Comparison of ENCODE assay signal across 8 mouse cellular contexts in the genomic region with DNA sequence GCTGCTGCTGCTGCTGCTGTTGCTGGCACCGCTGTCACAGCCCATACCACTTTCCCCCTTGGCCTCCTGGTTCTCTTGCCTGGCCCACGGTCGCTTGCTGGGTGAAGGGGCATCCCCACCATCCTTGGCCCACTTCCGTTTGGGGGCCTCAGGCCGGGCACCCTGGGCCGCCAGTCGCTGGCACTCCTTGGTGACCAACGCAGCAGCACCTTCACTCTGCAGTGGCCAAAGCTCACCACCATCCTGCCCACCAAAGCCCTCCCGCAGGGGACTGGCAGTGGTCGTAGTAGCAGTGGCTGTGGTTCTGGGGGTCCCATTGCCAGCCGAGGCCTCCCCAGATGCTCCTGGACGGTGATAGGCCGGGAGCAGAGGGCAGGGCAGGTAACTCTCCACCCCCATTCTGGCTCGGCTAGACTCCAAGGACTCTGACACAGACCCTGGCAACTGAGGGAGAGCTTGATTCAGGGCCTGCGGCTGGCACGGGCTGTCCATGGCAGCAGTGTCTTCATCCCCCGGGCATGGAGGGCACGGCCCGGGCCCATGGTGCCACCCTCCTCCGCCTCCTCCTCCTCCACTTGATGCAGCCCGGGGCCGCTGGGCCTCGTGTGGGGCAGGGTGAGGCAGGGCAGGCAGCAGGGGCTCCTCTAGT. TPM values are rescaled to one million over a fixed set of nuclear protein-coding genes. Genes with fewer than 3 reads are reported as not detected.
DNase-seq lines count a peak whose midpoint lies in the region; ATAC-seq and TF ChIP-seq lines count a peak whose summit lies in the region.

No protein-coding gene starts in this region.

- peaks cover 34% of the 10 kb centered on the region for H3K4me1 ChIP-seq in liver, adult 2 months (ENCODE audit: control insufficient read depth, insufficient read depth, low read length)
- H3K4me1 ChIP-seq in forebrain, embryonic 13.5 days: peaks cover 66% of the 10 kb centered on the region
- peaks cover 67% of the 10 kb centered on the region for H3K4me1 ChIP-seq in midbrain, embryonic 15.5 days

- H3K36me3 ChIP-seq in liver, adult 2 months (ENCODE audit: control insufficient read depth, insufficient read depth, low read length): no peaks in the 10 kb centered on the region
- peaks cover 48% of the 10 kb centered on the region for H3K36me3 ChIP-seq in forebrain, embryonic 13.5 days (ENCODE audit: poor library complexity, severe bottlenecking)
- no peaks in the 10 kb centered on the region for H3K36me3 ChIP-seq in midbrain, embryonic 15.5 days (replicated peaks)

- peak overlapping the region; percentile 88 for H3K9ac ChIP-seq in liver, adult 2 months (ENCODE audit: low read depth, low read length)
- peak overlapping the region; percentile 86 for H3K9ac ChIP-seq in forebrain, embryonic 13.5 days
- peak overlapping the region; percentile 90 for H3K9ac ChIP-seq in midbrain, embryonic 15.5 days

- TF ChIP-seq POLR2A in liver, adult 2 months (IDR thresholded peaks at IDR 0.05; ENCODE audit: extremely low read depth, insufficient read depth, low read length): peak; percentile 78

- ATAC-seq in forebrain, embryonic 13.5 days: no peak
- peak; percentile 18 for ATAC-seq in midbrain, embryonic 15.5 days (replicated peaks)

- peak overlapping the region; percentile 86 for H3K4me2 ChIP-seq in forebrain, embryonic 13.5 days
- peak overlapping the region; percentile 90 for H3K4me2 ChIP-seq in midbrain, embryonic 15.5 days

- 30% methylated on average over 23 of the region's 23 CpGs for WGBS in liver, adult 2 months
- WGBS in forebrain, embryonic 13.5 days: 73% methylated on average over 23 of the region's 23 CpGs
- WGBS in midbrain, embryonic 15.5 days: 73% methylated on average over 23 of the region's 23 CpGs

- peaks cover 4% of the 10 kb centered on the region; the same call in 1 of the 2 replicates for H3K79me2 ChIP-seq in liver, adult 2 months (ENCODE audit: control insufficient read depth, insufficient read depth, low read length)

- H3K27me3 ChIP-seq in liver, adult 2 months (ENCODE audit: control insufficient read depth, insufficient read depth, low read length): no peaks in the 10 kb centered on the region
- H3K27me3 ChIP-seq in forebrain, embryonic 13.5 days: no peaks in the 10 kb centered on the region
- H3K27me3 ChIP-seq in midbrain, embryonic 15.5 days (replicated peaks): no peaks in the 10 kb centered on the region

- TF ChIP-seq CTCF in liver, adult 2 months (IDR thresholded peaks at IDR 0.05; ENCODE audit: low read depth, low read length): no peak

- H3K9me3 ChIP-seq in forebrain, embryonic 13.5 days (replicated peaks): no peaks in the 10 kb centered on the region
- no peaks in the 10 kb centered on the region for H3K9me3 ChIP-seq in midbrain, embryonic 15.5 days

- peak; percentile 85 for DNase-seq in liver, adult 2 months (ENCODE audit: extremely low read depth, low read depth, low spot score)
- no peak for DNase-seq in liver
- DNase-seq in adrenal gland, postnatal 36 days: peak; percentile 87 to 89
- DNase-seq in kidney, adult 8-10 months: peak; percentile 53 to 57
- DNase-seq in Muller cell, postnatal 12 days (ENCODE audit: inconsistent ontology term): no peak
- DNase-seq in embryo, embryonic 10.5 days (ENCODE audit: low spot score): no peak

- peak overlapping the region; percentile 93 for H3K27ac ChIP-seq in liver, adult 2 months (replicated peaks; ENCODE audit: insufficient read depth, low read depth, low read length)
- H3K27ac ChIP-seq in forebrain, embryonic 13.5 days: peak overlapping the region; percentile 97; the same call in 1 of the 2 replicates
- H3K27ac ChIP-seq in midbrain, embryonic 15.5 days: peak overlapping the region; percentile 99

- H3K4me3 ChIP-seq in liver, adult 2 months (ENCODE audit: insufficient read depth, low read depth, low read length): peak overlapping the region; percentile 72
- peak overlapping the region; percentile 78 for H3K4me3 ChIP-seq in forebrain, embryonic 13.5 days
- peak overlapping the region; percentile 85 for H3K4me3 ChIP-seq in midbrain, embryonic 15.5 days

RNA-seq across cellular contexts. Expression of a gene that starts 1.5 kb away (rescaled TPM):
- total RNA-seq in liver, adult 2 months (2014; rRNA removed): 35.4 and 46.6 TPM in 2 replicates
- polyA plus RNA-seq in liver, adult 2 months (2012; rRNA removed): 98.2 and 99.3 TPM in 2 replicates
- 100 to 1,000 TPM in 1 of 2 experiments, 10 to 100 TPM in 1; 86.0 to 106 TPM for total RNA-seq in adrenal gland, postnatal 36 days (2021)
- polyA plus RNA-seq in forebrain, embryonic 13.5 days (2015; fragmentation: Nextera tagmentation; extraction: Ambion mirVana): 86.9 and 87.3 TPM in 2 replicates
- 113 and 126 TPM in 2 replicates for polyA plus RNA-seq in midbrain, embryonic 15.5 days (2015; fragmentation: Nextera tagmentation; extraction: Ambion mirVana)

RNA-seq across cellular contexts. Expression of a gene that starts 11.6 kb away (rescaled TPM):
- not detected in 2 replicates for total RNA-seq in liver, adult 2 months (2014; rRNA removed)
- polyA plus RNA-seq in liver, adult 2 months (2012; rRNA removed): not detected in 2 replicates
- not detected for total RNA-seq in adrenal gland, postnatal 36 days (2021)
- 0.17 TPM in 1 of 2 replicates, not detected in the other for polyA plus RNA-seq in forebrain, embryonic 13.5 days (2015; fragmentation: Nextera tagmentation; extraction: Ambion mirVana)
- 0.11 TPM in 1 of 2 replicates, not detected in the other for polyA plus RNA-seq in midbrain, embryonic 15.5 days (2015; fragmentation: Nextera tagmentation; extraction: Ambion mirVana)

RNA-seq across cellular contexts. Expression of a gene that starts 13.6 kb away (rescaled TPM):
- total RNA-seq in liver, adult 2 months (2014; rRNA removed): 8.7 and 10.1 TPM in 2 replicates
- polyA plus RNA-seq in liver, adult 2 months (2012; rRNA removed): 27.5 and 28.3 TPM in 2 replicates
- 10 to 100 TPM; 50.9 to 59.0 TPM for total RNA-seq in adrenal gland, postnatal 36 days (2021)
- polyA plus RNA-seq in forebrain, embryonic 13.5 days (2015; fragmentation: Nextera tagmentation; extraction: Ambion mirVana): 77.4 and 80.0 TPM in 2 replicates
- polyA plus RNA-seq in midbrain, embryonic 15.5 days (2015; fragmentation: Nextera tagmentation; extraction: Ambion mirVana): 101 and 107 TPM in 2 replicates

RNA-seq across cellular contexts. Expression of a gene that starts 15.8 kb away (rescaled TPM):
- 0.09 and 0.20 TPM in 2 replicates for total RNA-seq in liver, adult 2 months (2014; rRNA removed)
- 0.39 TPM in 1 of 2 replicates, not detected in the other for polyA plus RNA-seq in liver, adult 2 months (2012; rRNA removed)
- not detected for total RNA-seq in adrenal gland, postnatal 36 days (2021)
- polyA plus RNA-seq in forebrain, embryonic 13.5 days (2015; fragmentation: Nextera tagmentation; extraction: Ambion mirVana): not detected in 2 replicates
- 0.40 and 0.62 TPM in 2 replicates for polyA plus RNA-seq in midbrain, embryonic 15.5 days (2015; fragmentation: Nextera tagmentation; extraction: Ambion mirVana)

RNA-seq across cellular contexts. Expression of a gene that starts 15.8 kb away (rescaled TPM):
- total RNA-seq in liver, adult 2 months (2014; rRNA removed): not detected in 2 replicates
- polyA plus RNA-seq in liver, adult 2 months (2012; rRNA removed): 0.67 and 1.1 TPM in 2 replicates
- total RNA-seq in adrenal gland, postnatal 36 days (2021): under 1 TPM; 0.50 to 0.56 TPM
- 4.3 and 6.2 TPM in 2 replicates for polyA plus RNA-seq in forebrain, embryonic 13.5 days (2015; fragmentation: Nextera tagmentation; extraction: Ambion mirVana)
- 14.0 and 16.2 TPM in 2 replicates for polyA plus RNA-seq in midbrain, embryonic 15.5 days (2015; fragmentation: Nextera tagmentation; extraction: Ambion mirVana)

Comparison
In these comparisons a context has a peak if more than half of its experiments do, and no peak if none do; other contexts are left out.
1. DNase-seq: peak in liver, adult 2 months (single experiment), adrenal gland, postnatal 36 days (2 of 2) and kidney, adult 8-10 months (2 of 2); none in liver (single experiment), Muller cell, postnatal 12 days (single experiment) and embryo, embryonic 10.5 days (single experiment).
2. Peak in every context shown above with its lines, with median percentiles within 50 percentile points of each other: H3K27ac ChIP-seq, H3K4me3 ChIP-seq and H3K9ac ChIP-seq.